Mouse (Mus musculus) intestine, postnatal 0 days (tissue): ENCODE data around the gene Elmo1. TPM values are rescaled to one million over a fixed set of nuclear protein-coding genes. Genes with fewer than 3 reads are reported as not detected.

Experiments used
- ATAC-seq: fragments of 200-750 bp; cut with Nextera tagmentation; 2 replicates; pipeline ENCODE4 v1.8.0; 2017; ENCODE audit warnings: mild to moderate bottlenecking, moderate TSS enrichment, moderate library complexity
- H3K27ac ChIP-seq: fragments of 300-500 bp; sonication (generic); 2 replicates; pipeline ENCODE4 v1.5.1; 2014; ENCODE audit warnings: mild to moderate bottlenecking, low read depth, low read length, moderate library complexity
- H3K27me3 ChIP-seq: fragments of 300-500 bp; sonication (generic); replicated peaks from 2 replicates; pipeline ENCODE4 v1.6.1; 2014; ENCODE audit warnings: low read length, mixed read lengths; ENCODE audit not compliant: control insufficient read depth, insufficient read depth
- H3K36me3 ChIP-seq: fragments of 300-500 bp; sonication (generic); 2 replicates; pipeline ENCODE4 v1.6.1; 2014; ENCODE audit warnings: mild to moderate bottlenecking, moderate library complexity; ENCODE audit not compliant: control insufficient read depth, insufficient read depth
- H3K4me1 ChIP-seq: fragments of 300-500 bp; sonication (generic); replicated peaks from 2 replicates; pipeline ENCODE4 v1.6.1; 2014; ENCODE audit warnings: antibody characterized with exemption, low read length, mixed read lengths; ENCODE audit not compliant: control insufficient read depth, insufficient read depth
- H3K4me2 ChIP-seq: fragments of 300-500 bp; sonication (generic); replicated peaks from 2 replicates; pipeline ENCODE4 v1.6.1; 2014; ENCODE audit warnings: low read depth, mild to moderate bottlenecking, moderate library complexity
- H3K4me3 ChIP-seq: fragments of 300-500 bp; sonication (generic); 2 replicates; pipeline ENCODE4 v1.5.1; 2014; ENCODE audit warnings: low read depth, low read length
- H3K9ac ChIP-seq: fragments of 300-500 bp; sonication (generic); 2 replicates; pipeline ENCODE4 v1.6.1; 2014; ENCODE audit warnings: mild to moderate bottlenecking, low read depth, low read length
- H3K9me3 ChIP-seq: fragments of 300-500 bp; sonication (generic); 2 replicates; pipeline ENCODE4 v1.6.1; 2016; ENCODE audit warnings: mixed run types; ENCODE audit not compliant: control insufficient read depth
- CTCF ChIP-seq: sonication (generic); IDR thresholded peaks from 2 replicates; pipeline ENCODE4 v1.5.1; 2016; ENCODE audit warnings: low read depth, mild to moderate bottlenecking, control low read depth, antibody characterized with exemption, moderate library complexity
- WGBS: fragments of 180-500 bp; shearing (Covaris S2); extraction: QIAGEN DNeasy Blood & Tissue Kit; methylation state at CpG from one replicate; pipeline ENCODE4 v1.1.7; 2014; 5-methylcytosine and 5-hydroxymethylcytosine counted together
- polyA plus RNA-seq: library from polyadenylated mRNA; unstranded; fragments of >200 nt; fragmentation: Nextera tagmentation; extraction: Ambion mirVana; gene quantifications from 2 replicates; pipeline ENCODE4 v1.2.1, GENCODE M21; 2015

Gene Elmo1
- polyA plus RNA-seq, 1 experiment from 2014 or later, result 8.2 TPM

- H3K4me2 ChIP-seq, result no peak overlapping the region
- no peak overlapping the region for H3K27ac ChIP-seq
- no peak for TF ChIP-seq CTCF
- H3K4me3 ChIP-seq, result no peak overlapping the region
- no peaks in the 10 kb centered on the region for H3K27me3 ChIP-seq
- no peaks in the 10 kb centered on the region for H3K4me1 ChIP-seq
- ATAC-seq, result no peak
- H3K36me3 ChIP-seq, result no peaks in the 10 kb centered on the region
- no peaks in the 10 kb centered on the region for H3K9me3 ChIP-seq
- H3K9ac ChIP-seq, result no peak overlapping the region
- WGBS, result 66% methylated on average over 6 of the region's 6 CpGs
Observed at GRCm38 (mm10) chr13:20270148-20270547, 179.8 kb downstream of the Elmo1 start.

DNA sequence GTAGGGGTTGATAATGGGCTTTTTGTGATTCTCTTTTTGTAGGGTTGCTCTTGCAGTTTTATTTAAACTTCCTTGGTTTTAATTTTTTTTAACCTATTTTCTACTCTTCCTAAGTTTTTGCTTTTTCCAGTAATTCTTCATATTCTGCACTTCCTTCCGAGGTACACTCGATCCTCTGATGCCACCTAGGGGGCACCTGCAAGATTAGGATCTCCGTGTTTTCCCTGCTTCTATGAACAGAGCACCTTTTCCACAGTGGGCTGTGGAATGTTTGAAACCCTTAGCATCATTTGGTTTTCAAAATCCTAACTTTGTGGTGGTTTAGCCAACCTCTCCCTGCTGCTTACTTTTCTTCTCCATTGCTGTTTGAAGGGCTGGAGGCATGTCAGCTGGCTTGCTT, 181.4 kb downstream of the Elmo1 start:
- no peaks in the 10 kb centered on the region for H3K9me3 ChIP-seq
- no peak overlapping the region for H3K9ac ChIP-seq
- H3K4me1 ChIP-seq, result no peaks in the 10 kb centered on the region
- WGBS, result 35% methylated on average over 3 of the region's 3 CpGs
- H3K4me2 ChIP-seq, result no peak overlapping the region
- H3K27me3 ChIP-seq, result no peaks in the 10 kb centered on the region
- peak; percentile 75 for TF ChIP-seq CTCF
- no peak overlapping the region for H3K27ac ChIP-seq
- H3K36me3 ChIP-seq, result no peaks in the 10 kb centered on the region
- no peak for ATAC-seq
- H3K4me3 ChIP-seq, result no peak overlapping the region

- no peaks in the 10 kb centered on the region for H3K36me3 ChIP-seq
- no peaks in the 10 kb centered on the region for H3K4me1 ChIP-seq
- H3K9me3 ChIP-seq, result no peaks in the 10 kb centered on the region
- H3K9ac ChIP-seq, result no peak overlapping the region
- TF ChIP-seq CTCF, result peak; percentile 81
- H3K27me3 ChIP-seq, result no peaks in the 10 kb centered on the region
- no peak overlapping the region for H3K4me2 ChIP-seq
- H3K27ac ChIP-seq, result no peak overlapping the region
- 56% methylated on average over 6 of the region's 6 CpGs for WGBS
- no peak overlapping the region for H3K4me3 ChIP-seq
- ATAC-seq, result no peak
Observed at GRCm38 (mm10) chr13:20272562-20272961, 182.2 kb downstream of the Elmo1 start.

- H3K9ac ChIP-seq, result no peak overlapping the region
- H3K36me3 ChIP-seq, result no peaks in the 10 kb centered on the region
- WGBS, result 60% methylated on average over 2 of the region's 2 CpGs
- ATAC-seq, result no peak
- H3K4me1 ChIP-seq, result no peaks in the 10 kb centered on the region
- no peak overlapping the region for H3K4me2 ChIP-seq
- no peaks in the 10 kb centered on the region for H3K27me3 ChIP-seq
- H3K9me3 ChIP-seq, result no peaks in the 10 kb centered on the region
- no peak for TF ChIP-seq CTCF
- H3K4me3 ChIP-seq, result no peak overlapping the region
- no peak overlapping the region for H3K27ac ChIP-seq
Observed at GRCm38 (mm10) chr13:20279889-20280288, 189.5 kb downstream of the Elmo1 start.

- Histone ChIP-seq H3K4me1 (no peaks in the 10 kb centered on the region), H3K9me3 (no peaks in the 10 kb centered on the region), H3K9ac (no peak overlapping the region), H3K4me3 (no peak overlapping the region), H3K27ac (no peak overlapping the region), H3K4me2 (no peak overlapping the region), H3K27me3 (no peaks in the 10 kb centered on the region), H3K36me3 (no peaks in the 10 kb centered on the region)
- 83% methylated on average over 7 of the region's 7 CpGs for WGBS
- no peak for ATAC-seq
- no peak for TF ChIP-seq CTCF
Observed at GRCm38 (mm10) chr13:20283891-20284290, 193.5 kb downstream of the Elmo1 start.

- no peaks in the 10 kb centered on the region for H3K27me3 ChIP-seq
- no peak overlapping the region for H3K27ac ChIP-seq
- H3K4me1 ChIP-seq, result no peaks in the 10 kb centered on the region
- no peak overlapping the region for H3K9ac ChIP-seq
- no peak overlapping the region for H3K4me2 ChIP-seq
- H3K36me3 ChIP-seq, result no peaks in the 10 kb centered on the region
- no peak for TF ChIP-seq CTCF
- WGBS, result 90% methylated on average over 6 of the region's 6 CpGs
- H3K9me3 ChIP-seq, result no peaks in the 10 kb centered on the region
- no peak for ATAC-seq
- no peak overlapping the region for H3K4me3 ChIP-seq
Observed at GRCm38 (mm10) chr13:20286680-20287079, 196.3 kb downstream of the Elmo1 start.

DNA sequence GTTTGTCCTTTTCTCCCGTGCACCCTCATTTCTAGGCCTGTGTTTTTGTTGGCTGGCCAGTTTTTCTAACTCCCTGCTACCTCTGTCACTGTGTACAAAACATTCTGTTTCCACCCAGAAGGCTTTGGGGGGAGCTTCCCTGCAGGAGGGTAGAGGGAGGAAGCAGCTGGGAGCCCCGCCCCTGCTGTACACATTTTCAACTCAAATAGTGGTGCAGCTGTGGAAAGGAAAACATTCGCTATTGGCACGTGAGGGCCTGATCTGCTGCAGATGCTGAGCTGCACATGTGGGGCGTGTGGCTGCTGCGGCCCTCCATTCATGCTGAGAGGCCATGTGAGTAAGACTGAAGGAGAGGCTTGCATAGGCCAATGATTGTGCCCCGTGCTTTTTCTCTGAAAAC, 198.0 kb downstream of the Elmo1 start:
- Histone ChIP-seq H3K4me3 (no peak overlapping the region), H3K27ac (no peak overlapping the region), H3K9me3 (no peaks in the 10 kb centered on the region), H3K36me3 (no peaks in the 10 kb centered on the region), H3K27me3 (no peaks in the 10 kb centered on the region), H3K9ac (no peak overlapping the region), H3K4me1 (no peaks in the 10 kb centered on the region), H3K4me2 (no peak overlapping the region)
- ATAC-seq, result no peak
- 49% methylated on average over 7 of the region's 7 CpGs for WGBS
- TF ChIP-seq CTCF, result no peak
